Mouse (Mus musculus) stomach, postnatal 0 days (tissue): ENCODE measurements around the gene Armc10. TPM values are rescaled to one million over a fixed set of nuclear protein-coding genes. Genes with fewer than 3 reads are reported as not detected.
"Not testable (repeated sequence)": the region's sequence is repeated elsewhere in the genome, so short reads cannot be mapped to it uniquely, and the experiment has no call there.

Experiments used
- ATAC-seq: fragments of 200-750 bp; cut with Nextera tagmentation; 2 replicates; pipeline ENCODE4 v1.8.0; 2017; ENCODE audit not compliant: low FRiP score, low TSS enrichment
- DNase-seq: peaks from one replicate; pipeline ENCODE4 v3.0.0-alpha.2; 2016; ENCODE audit warnings: low spot score
- H3K27ac ChIP-seq: fragments of 300-500 bp; sonication (generic); replicated peaks from 2 replicates; pipeline ENCODE4 v1.5.1; 2014; ENCODE audit warnings: mild to moderate bottlenecking, control low read depth
- H3K27me3 ChIP-seq: fragments of 300-500 bp; sonication (generic); 2 replicates; pipeline ENCODE4 v1.6.1; 2014; ENCODE audit warnings: low read length; ENCODE audit not compliant: control insufficient read depth, insufficient read depth
- H3K36me3 ChIP-seq: fragments of 300-500 bp; sonication (generic); 2 replicates; pipeline ENCODE4 v1.6.1; 2014; ENCODE audit warnings: low read length, mixed read lengths; ENCODE audit not compliant: control insufficient read depth, insufficient read depth
- H3K4me1 ChIP-seq: fragments of 300-500 bp; sonication (generic); replicated peaks from 2 replicates; pipeline ENCODE4 v1.6.1; 2014; ENCODE audit warnings: antibody characterized with exemption; ENCODE audit not compliant: control insufficient read depth, insufficient read depth
- H3K4me2 ChIP-seq: fragments of 300-500 bp; sonication (generic); replicated peaks from 2 replicates; pipeline ENCODE4 v1.6.1; 2014; ENCODE audit warnings: low read depth, mild to moderate bottlenecking, control low read depth, moderate library complexity
- H3K4me3 ChIP-seq: fragments of 300-500 bp; sonication (generic); 2 replicates; pipeline ENCODE4 v1.5.1; 2014; ENCODE audit warnings: low read depth, low read length, control low read depth
- H3K9ac ChIP-seq: fragments of 300-500 bp; sonication (generic); 2 replicates; pipeline ENCODE4 v1.6.1; 2014; ENCODE audit warnings: mild to moderate bottlenecking, low read length, control low read depth, mixed read lengths
- H3K9me3 ChIP-seq: fragments of 300-500 bp; sonication (generic); 2 replicates; pipeline ENCODE4 v1.6.1; 2016; ENCODE audit warnings: low read length; ENCODE audit not compliant: control insufficient read depth
- CTCF ChIP-seq: IDR thresholded peaks from 2 replicates; pipeline ENCODE4 v1.5.1; 2016; ENCODE audit warnings: antibody characterized with exemption, low read depth, mild to moderate bottlenecking, moderate library complexity
- EP300 ChIP-seq: optimal IDR thresholded peaks from 2 replicates; pipeline ENCODE3; 2016; ENCODE audit warnings: antibody characterized with exemption
- WGBS: fragments of 180-500 bp; shearing (Covaris S2); extraction: QIAGEN DNeasy Blood & Tissue Kit; methylation state at CpG from one replicate; pipeline ENCODE4 v1.1.7; 2014; 5-methylcytosine and 5-hydroxymethylcytosine counted together
- polyA plus RNA-seq: library from polyadenylated mRNA; unstranded; fragments of >200 nt; fragmentation: Nextera tagmentation; extraction: Ambion mirVana; gene quantifications from 2 replicates; pipeline ENCODE4 v1.2.1, GENCODE M21; 2015

The Armc10 gene
- polyA plus RNA-seq, result 20.5 and 21.0 TPM in 2 replicates

GRCm38 (mm10) chr5:21645439-21646132, at the start of gene Armc10, which contains the start of gene Fbxl13:
Armc10 (plus strand) TSS chr5:21645813.
Fbxl13 (minus strand) TSS chr5:21645634.
- H3K36me3 ChIP-seq, result peaks cover 12% of the 10 kb centered on the region; the same call in 1 of the 2 replicates
- peak; percentile 92 for DNase-seq
- TF ChIP-seq CTCF (peak; percentile 41; the same call in 1 of the 2 replicates), EP300 (no peak)
- no peaks in the 10 kb centered on the region for H3K27me3 ChIP-seq
- H3K9ac ChIP-seq, result peak within 1 kb of the TSS; percentile 84
- H3K4me2 ChIP-seq, result peak within 1 kb of the TSS; percentile 94
- H3K4me3 ChIP-seq, result peak within 1 kb of the TSS; percentile 81
- H3K4me1 ChIP-seq, result no peaks in the 10 kb centered on the region
- no peaks in the 10 kb centered on the region for H3K9me3 ChIP-seq
- H3K27ac ChIP-seq, result peak within 1 kb of the TSS; percentile 90
- 0% methylated on average over 30 of the region's 40 CpGs for WGBS
- peak; percentile 99 for ATAC-seq

GRCm38 (mm10) chr5:21599536-21599935, 46.1 kb upstream of the Armc10 start:
- not testable (repeated sequence) for H3K36me3 ChIP-seq, H3K27me3 ChIP-seq
- 54% methylated on average over 2 of the region's 2 CpGs for WGBS

GRCm38 (mm10) chr5:21599961-21600360, 45.7 kb upstream of the Armc10 start:
- Histone ChIP-seq H3K4me2 (no peak overlapping the region), H3K27ac (no peak overlapping the region), H3K9ac (no peak overlapping the region), H3K27me3 (no peaks in the 10 kb centered on the region), H3K4me3 (no peak overlapping the region), H3K4me1 (no peaks in the 10 kb centered on the region), H3K36me3 (no peaks in the 10 kb centered on the region), H3K9me3 (no peaks in the 10 kb centered on the region)
- TF ChIP-seq CTCF, result no peak
- no peak for TF ChIP-seq EP300
- no peak for ATAC-seq
- no peak for DNase-seq
- 91% methylated on average over 4 of the region's 4 CpGs for WGBS

More at GRCm38 (mm10) chr5:21599536-21599935, 46.1 kb upstream of the Armc10 start:
- not testable (repeated sequence) for H3K9me3 ChIP-seq, H3K4me1 ChIP-seq, H3K27ac ChIP-seq, ATAC-seq, H3K4me2 ChIP-seq, H3K4me3 ChIP-seq, H3K9ac ChIP-seq, DNase-seq

GRCm38 (mm10) chr5:21605936-21606335, 39.7 kb upstream of the Armc10 start:
- no peaks in the 10 kb centered on the region for H3K4me1 ChIP-seq
- no peaks in the 10 kb centered on the region for H3K27me3 ChIP-seq
- 62% methylated on average over 6 of the region's 6 CpGs for WGBS
- H3K9me3 ChIP-seq, result no peaks in the 10 kb centered on the region
- no peak overlapping the region for H3K4me2 ChIP-seq
- H3K4me3 ChIP-seq, result no peak overlapping the region
- H3K9ac ChIP-seq, result no peak overlapping the region
- no peak for DNase-seq
- ATAC-seq, result no peak
- no peak overlapping the region for H3K27ac ChIP-seq
- TF ChIP-seq CTCF (no peak), EP300 (no peak)
- H3K36me3 ChIP-seq, result no peaks in the 10 kb centered on the region

DNA sequence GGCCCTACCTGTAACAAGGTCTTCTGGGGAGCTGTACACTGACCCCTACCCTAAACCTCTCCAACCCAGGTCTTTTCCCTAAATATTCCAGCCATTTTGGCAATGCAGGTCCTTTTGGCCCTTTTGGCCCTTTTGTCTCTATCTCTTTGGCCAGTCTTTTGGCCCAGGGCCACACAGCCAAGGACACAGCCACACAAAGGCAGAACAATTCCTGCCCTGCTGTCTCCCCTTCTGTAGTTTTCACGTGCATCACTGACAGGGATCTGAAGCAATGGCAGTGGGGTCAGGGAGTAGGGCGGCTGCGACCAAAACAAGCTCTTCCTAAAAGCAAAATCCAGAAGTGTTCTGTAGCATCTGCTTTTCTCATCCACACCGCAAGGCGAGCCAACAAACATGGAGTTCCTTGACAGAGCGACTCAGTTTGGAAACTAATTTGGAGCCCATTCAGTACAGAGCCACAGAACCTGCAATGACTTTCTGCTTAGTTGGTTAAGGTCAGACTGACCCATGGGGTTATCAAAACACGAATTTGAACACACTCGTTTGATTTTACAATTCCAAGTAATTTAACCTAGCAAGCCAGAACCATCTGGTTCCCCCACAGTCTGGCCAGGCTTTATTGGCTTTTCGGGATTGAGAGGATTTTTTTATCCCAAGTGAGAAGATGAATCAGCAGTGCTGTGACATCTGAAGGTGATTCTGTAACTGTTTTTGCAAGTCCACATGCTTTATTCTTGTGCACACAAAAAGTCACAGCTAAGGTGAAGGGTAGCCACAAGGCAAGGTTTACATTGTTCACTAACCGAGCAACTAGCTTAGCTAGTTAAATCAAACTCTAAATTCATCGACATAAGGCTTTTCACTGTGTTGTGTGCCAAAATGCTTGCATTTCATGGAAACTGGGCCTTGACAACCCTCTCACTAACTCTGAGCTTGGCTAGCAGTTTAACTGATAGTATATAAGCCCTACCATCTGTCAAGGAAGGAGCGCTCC, 37.0 kb upstream of the Armc10 start:
- Histone ChIP-seq H3K4me1 (no peaks in the 10 kb centered on the region), H3K9me3 (no peaks in the 10 kb centered on the region), H3K36me3 (no peaks in the 10 kb centered on the region), H3K4me2 (no peak overlapping the region), H3K9ac (no peak overlapping the region), H3K27ac (no peak overlapping the region), H3K4me3 (no peak overlapping the region), H3K27me3 (no peaks in the 10 kb centered on the region)
- 68% methylated on average over 12 of the region's 12 CpGs for WGBS
- TF ChIP-seq CTCF, result no peak
- no peak for TF ChIP-seq EP300
- no peak for DNase-seq
- no peak for ATAC-seq

GRCm38 (mm10) chr5:21610996-21611395, 34.6 kb upstream of the Armc10 start:
- no peaks in the 10 kb centered on the region for H3K9me3 ChIP-seq
- H3K9ac ChIP-seq, result no peak overlapping the region
- H3K4me1 ChIP-seq, result no peaks in the 10 kb centered on the region
- TF ChIP-seq EP300 (no peak), CTCF (no peak)
- H3K4me3 ChIP-seq, result no peak overlapping the region
- WGBS, result 57% methylated on average over 3 of the region's 3 CpGs
- H3K27ac ChIP-seq, result no peak overlapping the region
- no peaks in the 10 kb centered on the region for H3K27me3 ChIP-seq
- H3K36me3 ChIP-seq, result no peaks in the 10 kb centered on the region
- DNase-seq, result no peak
- no peak overlapping the region for H3K4me2 ChIP-seq
- no peak for ATAC-seq

GRCm38 (mm10) chr5:21614299-21614698, 31.3 kb upstream of the Armc10 start:
- H3K27ac ChIP-seq, H3K4me3 ChIP-seq, H3K4me2 ChIP-seq, H3K36me3 ChIP-seq, H3K27me3 ChIP-seq, H3K9ac ChIP-seq, DNase-seq, ATAC-seq, H3K9me3 ChIP-seq, H3K4me1 ChIP-seq: not testable (repeated sequence)
- 97% methylated on average over 11 of the region's 11 CpGs for WGBS
